Mouse (Mus musculus) G1E-ER4 (cell line): Measurements from ENCODE around the gene Adgb. TPM values are rescaled to one million over a fixed set of nuclear protein-coding genes. Genes with fewer than 3 reads are reported as not detected.

Source experiments
- GATA1 ChIP-seq: IDR thresholded peaks from one replicate; pipeline ENCODE4 v1.8.0; 2012; ENCODE audit warnings: low read length, inconsistent platforms
- polyA plus RNA-seq: library from polyadenylated mRNA; stranded (reverse); fragments of >175 nt; gene quantifications from 2 replicates; pipeline ENCODE4 v1.2.3, GENCODE M21; 2012

Adgb gene
- polyA plus RNA-seq, 1 experiment: not detected

DNA sequence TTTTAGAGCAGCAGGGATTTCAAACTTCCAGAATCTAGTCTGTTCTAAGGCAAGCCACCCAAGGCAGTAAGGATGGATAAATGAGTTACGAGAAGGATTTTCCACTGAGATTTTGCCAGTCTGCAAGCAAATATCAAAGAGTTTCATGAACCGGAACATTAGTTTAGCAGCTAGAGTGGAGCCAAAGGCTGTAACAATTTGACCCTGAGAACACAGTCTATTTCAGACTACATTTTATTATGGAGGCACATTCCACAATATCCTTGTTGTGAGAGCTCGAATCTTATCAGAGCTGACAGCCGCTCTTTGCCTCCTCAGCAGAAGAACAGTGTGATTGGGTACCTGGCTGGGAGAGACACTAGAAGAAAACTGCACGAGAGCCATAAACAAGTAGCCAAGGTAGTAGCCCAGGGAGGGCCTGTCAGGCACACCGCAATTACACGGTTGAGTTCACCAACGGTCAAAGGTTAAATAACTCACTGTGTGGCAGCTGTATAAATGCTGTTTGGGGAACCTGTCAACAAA is 171.1 kb downstream of the Adgb start:
- TF ChIP-seq GATA1: no peak

DNA sequence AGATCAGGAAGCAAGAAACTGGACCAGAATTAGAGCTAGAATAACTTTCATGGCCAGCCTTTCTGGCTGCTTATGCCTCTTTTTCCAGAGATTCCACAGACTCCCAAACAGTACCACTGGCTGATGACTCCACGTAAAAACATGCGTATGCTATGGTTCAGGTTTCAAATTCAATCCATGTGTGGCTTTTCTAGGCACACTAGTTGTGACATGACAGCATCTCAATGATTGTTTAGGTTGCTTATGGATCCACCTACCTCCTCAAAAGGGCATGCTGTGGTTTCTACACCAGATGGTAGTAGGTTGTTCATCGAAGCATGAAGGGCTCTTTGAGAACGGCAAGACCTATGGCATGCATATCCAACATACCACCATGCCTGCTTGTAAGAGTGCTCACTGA is 172.1 kb downstream of the Adgb start:
- TF ChIP-seq GATA1: no peak

DNA sequence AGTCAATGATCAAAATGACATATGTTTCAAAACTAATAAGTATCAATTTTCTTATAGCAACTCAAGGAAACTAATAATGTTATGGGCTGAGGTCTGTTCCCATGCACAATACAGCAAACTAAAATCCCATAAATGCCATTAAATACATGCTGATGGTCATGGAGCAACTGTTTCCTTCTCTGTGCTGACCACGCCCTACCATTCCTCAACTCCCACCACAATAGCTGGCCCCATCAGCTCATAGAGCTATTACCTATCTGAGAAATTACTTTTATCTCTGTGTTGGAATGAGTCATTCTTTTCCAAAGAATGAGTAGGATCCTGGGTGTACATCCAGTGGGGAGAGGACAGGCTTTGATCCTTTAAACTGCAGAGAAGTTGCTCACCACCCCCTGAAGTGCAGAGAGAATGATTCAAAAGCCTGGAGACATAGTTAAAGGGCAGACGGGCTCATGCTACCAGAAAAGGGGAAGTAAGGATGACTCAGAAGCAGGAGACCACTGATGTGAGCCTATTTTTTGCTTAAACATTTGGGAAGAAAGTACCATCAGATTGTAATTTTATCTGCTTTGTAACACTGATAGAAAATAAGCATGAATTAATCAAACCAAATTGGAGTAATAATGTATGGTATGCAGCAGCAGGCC is 184.8 kb downstream of the Adgb start:
- no peak for TF ChIP-seq GATA1

Other genes starting within 250 kb of the Adgb start
- not detected in 2 replicates for gene Rab32, start 85.9 kb upstream of the Adgb start, polyA plus RNA-seq
- not detected in 2 replicates for gene Gm10944, start 209.0 kb upstream of the Adgb start, polyA plus RNA-seq